Mouse (Mus musculus) embryonic stem cell, embryonic (primary cell): Measurements from ENCODE around the gene Rpl28.

ENCODE experiments used
- CTCF ChIA-PET, 4 experiments: fragments of 300-600 bp in 2 of 4; fragments of 350-600 bp in 2 of 4; sonication (Branson Sonifier 250); formaldehyde crosslinking; loops; one replicate each; lab custom pipeline; 2022; ENCODE audit warnings: inconsistent platforms in 2 of 4; lab: Charles Lee
- POLR2A ChIA-PET, 4 experiments: fragments of 300-600 bp in 2 of 4; fragments of 350-600 bp in 2 of 4; sonication (Branson Sonifier 250); formaldehyde crosslinking; loops; one replicate each; lab custom pipeline; 2022; ENCODE audit warnings: antibody characterized with exemption in 4 of 4, inconsistent platforms in 1 of 4; lab: Charles Lee

The Rpl28 gene

DNA sequence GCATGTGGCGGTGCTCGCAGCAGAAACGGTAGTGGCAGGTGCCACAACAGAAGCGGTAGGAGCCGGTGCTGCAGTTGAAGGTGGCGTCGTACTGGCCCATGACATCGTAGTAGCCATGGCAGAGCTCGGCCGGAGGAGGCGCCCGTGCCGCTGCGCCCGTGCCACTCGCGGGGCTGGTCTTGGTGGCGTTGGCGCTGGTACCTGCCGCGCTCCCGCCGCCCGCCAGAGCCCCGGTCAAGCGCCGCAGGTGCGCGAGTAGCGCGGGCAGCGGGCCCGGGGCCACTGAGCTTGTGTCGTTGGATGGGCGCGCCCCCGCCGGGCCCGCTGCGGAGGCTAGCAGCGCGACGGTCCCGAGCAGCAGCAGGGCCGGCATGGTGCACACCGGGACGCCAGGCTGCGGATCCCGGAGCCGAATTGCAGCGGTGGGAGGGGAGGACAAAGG, 43.7 kb downstream of the Rpl28 start:
- CTCF ChIA-PET: interaction anchor here (0.5 to 2.8 kb wide), 12 partner anchors 9 to 97 kb away, joined by 3 to 12 read pairs (median 4); no protein-coding TSS in a partner anchor
- POLR2A ChIA-PET: interaction anchor here in 3 of 4 experiments (0.6 to 22.0 kb wide), 52 partner anchors 8 to 1642 kb away, joined by 3 to 646 read pairs (median 4); partner anchors contain the start of genes Isoc2a (in 3 of the 3), Rpl28 (in 3 of the 3), Shisa7 (in 3 of the 3) and Ube2s (in 3 of the 3)

DNA sequence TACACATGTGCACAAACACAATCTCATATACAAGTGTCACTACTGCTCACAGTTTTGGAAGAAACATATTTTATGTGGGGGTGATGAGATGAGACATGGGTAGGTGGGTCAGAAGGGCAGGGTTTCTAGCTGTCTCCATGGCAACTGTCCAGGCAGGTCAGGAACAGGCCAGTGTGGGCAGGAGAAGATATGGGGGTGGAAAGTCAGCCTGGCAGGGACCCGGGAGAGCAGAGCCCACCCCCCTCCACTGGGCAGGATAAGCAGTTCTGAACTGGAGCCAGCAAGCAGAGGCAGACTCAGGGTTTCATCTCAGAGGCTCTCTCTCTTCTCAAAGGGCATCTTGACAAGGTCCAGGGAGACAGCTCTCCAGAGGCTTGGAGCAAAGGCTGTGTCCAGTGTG, 45.0 kb downstream of the Rpl28 start:
- CTCF ChIA-PET: interaction anchor here in 2 of 4 experiments (1.2 to 2.8 kb wide), 3 partner anchors 8 to 31 kb away, joined by 3 to 12 read pairs (median 5); no protein-coding TSS in a partner anchor
- POLR2A ChIA-PET: interaction anchor here in 3 of 4 experiments (0.6 to 22.0 kb wide), 31 partner anchors 9 to 315 kb away, joined by 3 to 646 read pairs (median 4); partner anchors contain the start of genes Ube2s (in 3 of the 3), Rpl28 (in 2 of the 3), Fiz1 (in 1 of the 3) and Isoc2a (in 1 of the 3)

DNA sequence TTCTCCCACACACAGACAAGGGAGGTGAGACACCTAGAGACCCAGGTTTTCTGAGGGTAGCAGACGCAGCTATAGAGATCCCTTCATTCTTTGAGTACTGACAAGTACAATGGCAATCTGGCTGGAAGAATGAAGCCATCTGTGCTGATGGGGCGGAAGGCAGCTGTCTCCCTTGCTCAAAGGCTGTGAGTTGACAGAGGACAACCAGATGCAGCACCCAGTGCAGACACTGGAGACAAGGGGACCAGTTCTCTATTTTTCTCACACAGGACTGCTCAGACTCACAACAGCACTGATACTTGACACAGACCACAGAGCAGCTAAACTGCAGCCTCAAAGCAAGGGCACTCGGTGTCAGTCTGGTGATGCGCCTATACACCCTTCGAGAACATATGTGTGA, 49.4 kb downstream of the Rpl28 start:
- POLR2A ChIA-PET: interaction anchor here (0.6 to 22.0 kb wide), 46 partner anchors 9 to 329 kb away, joined by 3 to 646 read pairs (median 5); partner anchors contain the start of genes Ube2s (in 3 of the 4), Isoc2a (in 2 of the 4), Rpl28 (in 2 of the 4) and Cox6b2 (in 1 of the 4)

DNA sequence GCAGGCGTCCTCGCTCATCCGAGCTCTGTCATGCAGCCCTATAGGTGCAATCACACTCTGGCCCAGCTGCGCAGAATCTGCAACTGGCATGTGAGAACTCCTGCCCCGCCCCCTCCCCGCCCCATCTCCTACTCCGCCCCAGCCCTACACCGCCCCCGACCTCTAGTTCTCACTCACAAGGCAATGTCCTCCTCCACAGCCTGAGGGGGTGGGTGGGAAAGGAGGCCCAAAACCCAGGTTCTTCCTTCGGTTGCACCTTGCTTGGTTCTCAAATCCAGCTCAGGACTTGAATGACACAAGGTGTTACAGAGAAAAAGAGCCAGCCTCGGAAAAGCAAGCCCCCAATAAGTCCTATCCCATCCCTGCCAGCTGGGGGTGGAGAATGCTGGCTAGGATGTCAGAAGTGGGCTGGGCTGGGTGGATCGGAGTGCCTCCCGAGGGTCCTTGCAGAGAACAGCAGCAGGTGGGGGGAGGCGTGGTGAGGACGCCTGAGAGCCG, 50.0 kb downstream of the Rpl28 start:
- CTCF ChIA-PET: interaction anchor here in 2 of 4 experiments (0.6 to 1.6 kb wide), 5 partner anchors 23 to 280 kb away, joined by 3 to 6 read pairs (median 4); no protein-coding TSS in a partner anchor
- POLR2A ChIA-PET: interaction anchor here (0.6 to 22.0 kb wide), 36 partner anchors 9 to 329 kb away, joined by 3 to 646 read pairs (median 6); partner anchors contain the start of genes Ube2s (in 3 of the 4), Isoc2a (in 2 of the 4), Rpl28 (in 2 of the 4) and Cox6b2 (in 1 of the 4)

More for the DNA sequence above, 49.4 kb downstream of the Rpl28 start:
- CTCF ChIA-PET: interaction anchor here in 1 of 4 experiments (0.7 to 1.6 kb wide), 3 partner anchors 24 to 58 kb away, joined by 3 to 6 read pairs (median 3); no protein-coding TSS in a partner anchor

DNA sequence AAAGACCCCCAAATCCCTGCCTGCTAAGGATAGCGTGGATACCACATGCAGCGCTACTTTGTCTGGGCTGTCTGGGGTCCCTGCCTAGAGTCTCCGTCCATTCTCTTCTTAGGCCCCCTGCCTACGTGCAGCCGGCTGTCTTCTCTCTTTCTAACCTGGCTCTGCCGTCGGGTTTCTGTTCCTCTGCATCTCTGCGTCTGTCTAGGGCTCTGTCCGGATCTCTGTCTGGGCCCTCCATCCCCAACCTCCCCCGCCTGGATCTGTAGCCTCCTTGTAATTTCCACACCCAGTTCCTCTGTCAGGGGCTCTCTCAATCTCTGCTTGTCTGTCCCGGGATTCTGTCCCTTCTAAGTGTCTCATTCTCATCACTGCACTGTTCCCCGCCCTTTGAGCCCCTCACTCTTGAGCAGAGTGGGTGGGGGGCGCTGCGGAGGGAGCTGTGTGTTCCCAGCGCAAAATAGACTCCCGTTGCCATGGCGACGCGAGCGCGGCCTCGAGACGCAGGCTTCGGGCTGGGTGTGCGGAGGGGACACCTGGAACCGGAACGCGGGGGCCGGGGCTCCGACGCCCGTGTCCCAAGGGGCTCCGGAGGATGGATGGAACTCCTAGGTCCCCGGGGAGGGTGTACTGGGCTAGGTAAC, 51.0 kb downstream of the Rpl28 start:
- ChIA-PET CTCF (interaction anchor here in 1 of 4 experiments (0.9 kb wide), 1 partner anchor 68 kb away, joined by 4 read pairs; no protein-coding TSS in a partner anchor), POLR2A (interaction anchor here in 3 of 4 experiments (0.8 to 4.2 kb wide), 14 partner anchors 20 to 170 kb away, joined by 3 to 45 read pairs (median 12); partner anchors contain the start of genes Ube2s (in 3 of the 3), Cox6b2 (in 1 of the 3), Fiz1 (in 1 of the 3) and Rpl28 (in 1 of the 3))

DNA sequence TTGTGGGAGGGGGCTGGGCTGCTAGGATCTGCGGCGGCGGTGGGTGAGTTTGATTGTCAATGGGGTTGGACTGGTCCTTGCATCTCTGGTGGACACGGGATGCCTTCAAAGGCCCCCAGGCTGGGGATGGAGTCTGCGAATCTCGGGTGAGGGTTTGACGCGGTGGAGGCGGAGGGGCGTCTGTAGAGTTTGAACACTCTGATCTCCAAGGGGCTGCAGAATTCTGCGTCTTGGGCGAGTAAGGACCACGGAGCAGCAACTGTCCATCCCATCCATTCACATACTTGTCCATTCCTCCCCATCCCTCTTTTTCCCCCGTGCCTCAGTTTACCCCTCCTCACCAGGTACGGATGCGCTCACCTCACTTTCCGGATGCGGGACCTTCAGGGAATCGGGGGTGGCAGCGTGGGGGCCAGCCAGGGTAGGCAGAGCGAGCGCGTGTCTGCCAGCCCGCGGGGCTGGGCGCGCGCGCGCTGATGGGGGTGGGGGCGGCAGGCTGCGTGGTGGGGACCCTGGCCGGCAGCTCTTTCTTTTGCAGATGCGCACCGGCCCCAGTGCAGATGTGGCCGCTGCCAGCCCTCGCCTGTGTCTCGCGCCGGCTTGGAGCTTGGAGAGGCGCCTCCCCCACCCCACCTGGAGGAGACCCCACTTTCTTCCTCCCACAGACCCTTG, 51.7 kb downstream of the Rpl28 start, which contains the start of gene Shisa7:
TSS of gene Shisa7 (minus strand) at position 452 of the 672 bp plus-strand sequence.
- POLR2A ChIA-PET: interaction anchor here (0.6 to 4.2 kb wide), 51 partner anchors 8 to 1541 kb away, joined by 3 to 45 read pairs (median 4); partner anchors contain the start of genes Isoc2a (in 3 of the 4), Ube2s (in 3 of the 4), Cox6b2 (in 2 of the 4) and Fiz1 (in 2 of the 4)
- CTCF ChIA-PET: interaction anchor here in 3 of 4 experiments (0.6 to 1.4 kb wide), 6 partner anchors 8 to 96 kb away, joined by 3 to 9 read pairs (median 4); partner anchors contain the start of gene Isoc2a (in 1 of the 3)
